Mouse (Mus musculus): ENCODE measurements around the gene Eif4ebp2.

- TF ChIP-seq EP300 (IDR thresholded peaks at IDR 0.05; ENCODE audit: low read depth) (no peak), CTCF (IDR thresholded peaks at IDR 0.05; ENCODE audit: low read depth) (no peak)
These were observed 66.2 kb downstream of the Eif4ebp2 start for GRCm38 (mm10) chr10:61386284-61386683.
